Mouse (Mus musculus) embryonic fibroblast, embryonic 13.5 days (primary cell): ENCODE results near the gene Pld5. TPM values are rescaled to one million over a fixed set of nuclear protein-coding genes. Genes with fewer than 3 reads are reported as not detected.

Source experiments
- H3K27ac ChIP-seq: 2 replicates; pipeline ENCODE4 v1.5.1; 2012; ENCODE audit warnings: low read length, control low read depth, inconsistent platforms; ENCODE audit not compliant: insufficient read depth
- H3K4me1 ChIP-seq: 2 replicates; pipeline ENCODE4 v1.6.1; 2011; ENCODE audit warnings: low read length; ENCODE audit not compliant: control insufficient read depth, insufficient read depth
- H3K4me3 ChIP-seq: 2 replicates; pipeline ENCODE4 v1.5.1; 2011; ENCODE audit warnings: mild to moderate bottlenecking, control low read depth, low read length; ENCODE audit not compliant: insufficient read depth
- CTCF ChIP-seq: IDR thresholded peaks from 2 replicates; pipeline ENCODE4 v1.5.1; 2011; ENCODE audit warnings: mild to moderate bottlenecking, control low read depth, low read length, moderate library complexity, borderline replicate concordance; ENCODE audit not compliant: insufficient read depth
- POLR2A ChIP-seq: IDR thresholded peaks from 2 replicates; pipeline ENCODE4 v1.6.1; 2011; ENCODE audit warnings: low read depth, mild to moderate bottlenecking, control low read depth, low read length, moderate library complexity
- polyA plus RNA-seq: library from polyadenylated mRNA; stranded (reverse); fragments of >200 nt; gene quantifications from 2 replicates; pipeline ENCODE4 v1.2.4, GENCODE M21; 2011; ENCODE audit warnings: low read depth; ENCODE audit not compliant: missing spikeins, insufficient read length

Gene Pld5
- polyA plus RNA-seq, 1 experiment, result 1.3 TPM

- no peak overlapping the region for H3K27ac ChIP-seq
- no peak overlapping the region for H3K4me3 ChIP-seq
- TF ChIP-seq POLR2A, result no peak
- no peak for TF ChIP-seq CTCF
- no peaks in the 10 kb centered on the region for H3K4me1 ChIP-seq
Observed at GRCm38 (mm10) chr1:176064471-176064870, 210.6 kb downstream of the Pld5 start.

GRCm38 (mm10) chr1:176053653-176054052, 221.5 kb downstream of the Pld5 start:
- H3K4me1 ChIP-seq, result no peaks in the 10 kb centered on the region
- TF ChIP-seq CTCF (no peak), POLR2A (no peak)
- no peak overlapping the region for H3K4me3 ChIP-seq
- H3K27ac ChIP-seq, result no peak overlapping the region

GRCm38 (mm10) chr1:176046995-176047394, 228.1 kb downstream of the Pld5 start:
- H3K4me3 ChIP-seq, result no peak overlapping the region
- no peaks in the 10 kb centered on the region for H3K4me1 ChIP-seq
- TF ChIP-seq POLR2A, result no peak
- no peak for TF ChIP-seq CTCF
- no peak overlapping the region for H3K27ac ChIP-seq

- Histone ChIP-seq H3K27ac (no peak overlapping the region), H3K4me3 (no peak overlapping the region), H3K4me1 (no peaks in the 10 kb centered on the region)
- TF ChIP-seq POLR2A (no peak), CTCF (no peak)
Observed at GRCm38 (mm10) chr1:176046375-176046774, 228.7 kb downstream of the Pld5 start.

- H3K27ac ChIP-seq, result no peak overlapping the region
- H3K4me3 ChIP-seq, result no peak overlapping the region
- TF ChIP-seq POLR2A, result no peak
- TF ChIP-seq CTCF, result no peak
- H3K4me1 ChIP-seq, result no peaks in the 10 kb centered on the region
Observed at GRCm38 (mm10) chr1:176043056-176043455, 232.1 kb downstream of the Pld5 start.

GRCm38 (mm10) chr1:176039923-176040322, 235.2 kb downstream of the Pld5 start:
- Histone ChIP-seq H3K27ac (no peak overlapping the region), H3K4me3 (no peak overlapping the region), H3K4me1 (no peaks in the 10 kb centered on the region)
- no peak for TF ChIP-seq CTCF
- no peak for TF ChIP-seq POLR2A

GRCm38 (mm10) chr1:176036028-176036427, 239.1 kb downstream of the Pld5 start:
- H3K4me3 ChIP-seq, result no peak overlapping the region
- H3K27ac ChIP-seq, result no peak overlapping the region
- no peak for TF ChIP-seq CTCF
- no peak for TF ChIP-seq POLR2A
- no peaks in the 10 kb centered on the region for H3K4me1 ChIP-seq

GRCm38 (mm10) chr1:176034699-176035098, 240.4 kb downstream of the Pld5 start:
- Histone ChIP-seq H3K4me3 (no peak overlapping the region), H3K27ac (no peak overlapping the region), H3K4me1 (no peaks in the 10 kb centered on the region)
- TF ChIP-seq CTCF (no peak), POLR2A (no peak)

GRCm38 (mm10) chr1:176033698-176034097, 241.4 kb downstream of the Pld5 start:
- TF ChIP-seq POLR2A (no peak), CTCF (no peak)
- H3K4me3 ChIP-seq, result no peak overlapping the region
- H3K27ac ChIP-seq, result no peak overlapping the region
- H3K4me1 ChIP-seq, result no peaks in the 10 kb centered on the region

- Histone ChIP-seq H3K27ac (no peak overlapping the region), H3K4me1 (no peaks in the 10 kb centered on the region), H3K4me3 (no peak overlapping the region)
- TF ChIP-seq POLR2A (no peak), CTCF (no peak)
Observed at GRCm38 (mm10) chr1:176029063-176029462, 246.0 kb downstream of the Pld5 start.

- no peak overlapping the region for H3K4me3 ChIP-seq
- H3K4me1 ChIP-seq, result no peaks in the 10 kb centered on the region
- no peak for TF ChIP-seq CTCF
- TF ChIP-seq POLR2A, result no peak
- no peak overlapping the region for H3K27ac ChIP-seq
Observed at GRCm38 (mm10) chr1:176028397-176028796, 246.7 kb downstream of the Pld5 start.
